Comparison of ENCODE assay signal across 10 mouse cellular contexts in the genomic region with DNA sequence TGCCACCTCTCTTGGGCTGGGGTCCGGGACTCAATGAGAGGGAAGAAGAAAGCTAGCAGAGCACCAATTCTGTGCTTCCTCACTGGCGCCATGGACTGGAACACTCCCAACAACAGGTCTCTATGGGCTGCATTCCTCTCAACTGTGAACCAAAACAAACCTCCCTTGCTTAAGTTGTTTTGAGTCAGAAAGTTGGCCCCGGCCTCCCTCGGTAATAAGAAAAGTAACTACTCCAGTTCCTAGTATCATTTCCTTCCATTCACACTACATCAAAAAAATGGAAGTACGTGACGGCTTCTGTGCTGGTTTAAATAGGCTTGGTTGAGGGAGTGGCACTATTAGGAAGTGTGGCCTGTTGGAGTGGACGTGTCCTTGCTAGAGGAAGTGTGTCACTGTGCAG. TPM values are rescaled to one million over a fixed set of nuclear protein-coding genes. Genes with fewer than 3 reads are reported as not detected.
A peak's percentile ranks its signal among the peaks of the same experiment; 100 is the strongest.
DNase-seq lines count a peak whose midpoint lies in the region; ATAC-seq lines count a peak whose summit lies in the region.
"Had no signal": no experiment of that assay in that cellular context is flagged by ENCODE, and none has a peak within 500 bp of the region (broad histone marks: within the 10 kb centered on the region; RNA-seq: fewer than 3 reads in every experiment).

No protein-coding gene starts in this region.

- peaks cover 8% of the 10 kb centered on the region; the same call in 1 of the 2 replicates for H3K4me1 ChIP-seq in heart, embryonic 16.5 days (ENCODE audit: control insufficient read depth, insufficient read depth, low read length)
- peaks cover 7% of the 10 kb centered on the region; the same call in 1 of the 2 replicates for H3K4me1 ChIP-seq in lung, embryonic 15.5 days

- H3K36me3 ChIP-seq in heart, embryonic 16.5 days (ENCODE audit: control insufficient read depth, insufficient read depth) = no peaks in the 10 kb centered on the region
- 0 out of 2 replicates have a peak, but pooled peaks cover 2% of the 10 kb centered on the region for H3K36me3 ChIP-seq in lung, embryonic 15.5 days

- no peaks in the 10 kb centered on the region for H3K9me3 ChIP-seq in heart, embryonic 16.5 days (replicated peaks; ENCODE audit: control insufficient read depth, low read length)
- no peaks in the 10 kb centered on the region for H3K9me3 ChIP-seq in lung, embryonic 15.5 days
- H3K9me3 ChIP-seq: embryonic facial prominence, embryonic 13.5 days had no signal

- peak overlapping the region; percentile 58 for H3K27ac ChIP-seq in heart, embryonic 16.5 days (ENCODE audit: low read length)
- 0 out of 2 replicates have a peak overlapping the region, but pooled peaks have one; percentile 16 for H3K27ac ChIP-seq in lung, embryonic 15.5 days
- H3K27ac ChIP-seq: embryonic facial prominence, embryonic 13.5 days had no signal

- no peak for ATAC-seq in heart, embryonic 16.5 days (replicated peaks; ENCODE audit: extremely low read depth, insufficient read depth, low FRiP score)
- ATAC-seq in lung, embryonic 15.5 days (ENCODE audit: borderline replicate concordance, extremely low read depth, low FRiP score, low TSS enrichment) = no peak
- ATAC-seq: Patski had no signal

- no peaks in the 10 kb centered on the region for H3K27me3 ChIP-seq in heart, embryonic 16.5 days (ENCODE audit: control insufficient read depth, insufficient read depth, low read length)
- no peaks in the 10 kb centered on the region for H3K27me3 ChIP-seq in lung, embryonic 15.5 days
- H3K27me3 ChIP-seq: embryonic facial prominence, embryonic 13.5 days; Patski had no signal

- WGBS in heart, embryonic 16.5 days = 61% methylated on average over 7 of the region's 7 CpGs
- WGBS in lung, embryonic 15.5 days = 81% methylated on average over 7 of the region's 7 CpGs

- DNase-seq in gastrocnemius, adult 18-20 months (ENCODE audit: low spot score) = peak; percentile 50
- DNase-seq in gastrocnemius, adult 8-10 months (ENCODE audit: low spot score in 2 of 2) = no peak
- peak; percentile 36 for DNase-seq in NIH3T3 (ENCODE audit: low read depth)
- DNase-seq in spleen, adult 12 weeks (ENCODE audit: low spot score) = no peak
- no peak for DNase-seq in cerebellum, postnatal 36 days
- DNase-seq in right cerebral cortex, adult 18-20 months = no peak

- H3K4me2 ChIP-seq in heart, embryonic 16.5 days (ENCODE audit: low read depth, low read length) = no peak overlapping the region
- H3K4me2 ChIP-seq in lung, embryonic 15.5 days = no peak overlapping the region
- H3K4me2 ChIP-seq: embryonic facial prominence, embryonic 13.5 days had no signal

- no peak overlapping the region for H3K9ac ChIP-seq in heart, embryonic 16.5 days (ENCODE audit: low read length)
- H3K9ac ChIP-seq in lung, embryonic 15.5 days = no peak overlapping the region
- H3K9ac ChIP-seq: embryonic facial prominence, embryonic 13.5 days had no signal

- H3K4me3 ChIP-seq in heart, embryonic 16.5 days (ENCODE audit: low read length) = no peak overlapping the region
- H3K4me3 ChIP-seq in lung, embryonic 15.5 days = no peak overlapping the region
- H3K4me3 ChIP-seq: embryonic facial prominence, embryonic 13.5 days had no signal

RNA-seq across cellular contexts. Expression of gene Wdr37, which starts 5.1 kb away (rescaled TPM):
- total RNA-seq in gastrocnemius, adult 18-20 months (2021) = 10 to 100 TPM; 28.1 to 31.2 TPM
- 10 to 100 TPM; 27.4 to 33.8 (median 29.9) TPM for total RNA-seq in gastrocnemius, adult 8-10 months (2022)
- polyA plus RNA-seq in heart, embryonic 16.5 days (2015; fragmentation: Nextera tagmentation; extraction: Ambion mirVana) = 18.7 and 20.6 TPM in 2 replicates
- polyA plus RNA-seq in lung, embryonic 15.5 days (2015; fragmentation: Nextera tagmentation; extraction: Ambion mirVana) = 19.9 and 22.1 TPM in 2 replicates

RNA-seq across cellular contexts. Expression of gene Idi1, which starts 18.7 kb away (rescaled TPM):
- 1 to 10 TPM; 5.1 to 5.5 TPM for total RNA-seq in gastrocnemius, adult 18-20 months (2021)
- 1 to 10 TPM; 5.3 to 6.8 (median 5.6) TPM for total RNA-seq in gastrocnemius, adult 8-10 months (2022)
- polyA plus RNA-seq in heart, embryonic 16.5 days (2015; fragmentation: Nextera tagmentation; extraction: Ambion mirVana) = 40.1 and 49.2 TPM in 2 replicates
- polyA plus RNA-seq in lung, embryonic 15.5 days (2015; fragmentation: Nextera tagmentation; extraction: Ambion mirVana) = 67.9 and 73.0 TPM in 2 replicates

Comparison
In these comparisons a context has a peak if more than half of its experiments do, and no peak if none do; other contexts are left out.
1. DNase-seq: peak in gastrocnemius, adult 18-20 months (single experiment) and NIH3T3 (single experiment); none in gastrocnemius, adult 8-10 months (0 of 2), spleen, adult 12 weeks (single experiment), cerebellum, postnatal 36 days (0 of 2) and right cerebral cortex, adult 18-20 months (single experiment).